Mouse (Mus musculus) CD4-positive helper T cell, adult 2 months (primary cell): Measurements from ENCODE around the gene Ap5m1.

Experiments
- DNase-seq: peaks from one replicate; pipeline ENCODE4 v3.0.0-alpha.2; 2012; ENCODE audit warnings: low read depth, missing footprints, low spot score

Ap5m1 gene

DNA sequence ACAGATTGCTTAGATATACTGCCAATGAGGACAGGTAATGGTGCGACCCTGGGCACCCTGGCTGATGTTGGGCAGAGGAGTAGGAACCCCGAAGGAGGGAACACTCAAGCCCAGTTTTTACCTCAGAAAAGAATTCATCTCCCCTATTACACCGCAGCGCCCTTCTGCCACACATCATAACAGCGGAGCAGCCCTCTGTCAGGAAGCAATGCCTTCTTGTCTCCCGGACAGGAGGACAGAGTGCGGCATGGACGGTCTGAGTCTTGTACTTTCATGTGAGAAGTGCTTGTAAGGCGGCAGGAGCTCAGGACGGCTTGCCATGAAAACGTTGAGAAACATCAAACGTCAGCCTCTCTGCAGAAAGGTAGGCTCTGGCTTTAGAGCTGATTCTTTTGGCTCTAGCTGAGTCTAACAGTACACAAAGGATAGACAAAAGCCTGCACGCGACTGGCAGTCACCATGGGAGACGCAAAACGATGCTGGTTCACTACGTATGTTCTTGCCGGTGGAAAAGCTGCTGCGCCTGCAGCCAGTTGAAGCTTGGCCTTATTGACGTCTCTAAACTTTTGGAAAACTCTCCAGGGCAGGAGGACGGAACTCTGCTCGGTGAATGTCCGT lies 61.4 kb downstream of the Ap5m1 start:
- DNase-seq = no peak

GRCm38 (mm10) chr14:49128544-49129263 lies 62.8 kb downstream of the Ap5m1 start:
- no peak for DNase-seq

GRCm38 (mm10) chr14:49132391-49132790 lies 66.5 kb downstream of the Ap5m1 start:
- no peak for DNase-seq

- no peak for DNase-seq
These were observed 72.3 kb downstream of the Ap5m1 start for GRCm38 (mm10) chr14:49138171-49138570.

GRCm38 (mm10) chr14:49140756-49141155 lies 74.9 kb downstream of the Ap5m1 start:
- no peak for DNase-seq
